Comparison of ENCODE assay signal across 16 mouse cellular contexts in genomic region chr19:6542367-6543034, GRCm38 (mm10). TPM values are rescaled to one million over a fixed set of nuclear protein-coding genes. Genes with fewer than 3 reads are reported as not detected.
A peak's percentile ranks its signal among the peaks of the same experiment; 100 is the strongest.
DNase-seq lines count a peak whose midpoint lies in the region.
"Had no signal": no experiment of that assay in that cellular context is flagged by ENCODE, and none has a peak within 500 bp of the region (broad histone marks: within the 10 kb centered on the region; RNA-seq: fewer than 3 reads in every experiment).

Slc22a12 (minus strand) TSS chr19:6543032.

- no peak within 1 kb of the TSS for H3K27ac ChIP-seq in embryonic facial prominence, embryonic 10.5 days (replicated peaks)
- H3K27ac ChIP-seq: heart, embryonic 15.5 days; liver, embryonic 13.5 days; stomach, embryonic 15.5 days had no signal

- WGBS in embryonic facial prominence, embryonic 10.5 days = 90% methylated on average over 16 of the region's 16 CpGs

- peak; percentile 89 for DNase-seq in heart, adult 11 months
- no peak for DNase-seq in heart, postnatal 25 days (ENCODE audit: low spot score)
- DNase-seq in layer of hippocampus, postnatal 10 days (ENCODE audit: low spot score in 2 of 2) = peak; percentile 29 to 41
- DNase-seq in layer of hippocampus, adult 9-11 months = no peak
- DNase-seq in adipocyte (ENCODE audit: low spot score) = peak; percentile 44
- peak; percentile 39 for DNase-seq in cerebellum, adult 9-10 months
- DNase-seq in ovary, postnatal 14 days (ENCODE audit: low spot score) = no peak
- no peak for DNase-seq in embryonic facial prominence, embryonic 10.5 days (ENCODE audit: low spot score)
- DNase-seq: adrenal gland, adult 2 months; liver, embryonic 13.5 days; thymus, postnatal 36 days had no signal

- H3K4me1 ChIP-seq in embryonic facial prominence, embryonic 10.5 days = peaks cover 5% of the 10 kb centered on the region
- H3K4me1 ChIP-seq: heart, embryonic 15.5 days; liver, embryonic 13.5 days; stomach, embryonic 15.5 days had no signal

- 0 out of 2 replicates have a peak, but pooled peaks cover 3% of the 10 kb centered on the region for H3K27me3 ChIP-seq in embryonic facial prominence, embryonic 10.5 days (replicated peaks; ENCODE audit: low read depth, poor library complexity, severe bottlenecking)
- H3K27me3 ChIP-seq: CH12.LX; stomach, embryonic 15.5 days had no signal

- H3K9me3 ChIP-seq in embryonic facial prominence, embryonic 10.5 days = no peaks in the 10 kb centered on the region
- H3K9me3 ChIP-seq: heart, embryonic 15.5 days; liver, embryonic 13.5 days; stomach, embryonic 15.5 days had no signal

- intact Hi-C loops in heart, postnatal 25 days (cut with DNase I) = no loop called here

- no peak within 1 kb of the TSS for H3K4me3 ChIP-seq in embryonic facial prominence, embryonic 10.5 days
- H3K4me3 ChIP-seq: heart, embryonic 15.5 days; liver, embryonic 13.5 days; stomach, embryonic 15.5 days had no signal

- H3K36me3 ChIP-seq in embryonic facial prominence, embryonic 10.5 days (replicated peaks) = no peaks in the 10 kb centered on the region
- H3K36me3 ChIP-seq: heart, embryonic 15.5 days; liver, embryonic 13.5 days; stomach, embryonic 15.5 days had no signal

RNA-seq across cellular contexts. Expression of gene Slc22a12, which starts in this region (rescaled TPM):
- total RNA-seq in heart, postnatal 25 days (2021) = not detected
- total RNA-seq in layer of hippocampus, postnatal 10 days (2021) = 1 to 10 TPM in 1 of 2 experiments, under 1 TPM in 1; 0.71 to 1.3 TPM
- not detected in 2 replicates for polyA plus RNA-seq in embryonic facial prominence, embryonic 10.5 days (2016; fragmentation: Nextera tagmentation; extraction: Ambion mirVana)
- polyA plus RNA-seq: heart, embryonic 15.5 days; intestine, embryonic 14.5 days; liver, embryonic 13.5 days; Patski; stomach, embryonic 15.5 days had no signal

Comparison
In these comparisons a context has a peak if more than half of its experiments do, and no peak if none do; other contexts are left out.
1. DNase-seq: peak in heart, adult 11 months (single experiment), layer of hippocampus, postnatal 10 days (2 of 2), adipocyte (single experiment) and cerebellum, adult 9-10 months (single experiment); none in heart, postnatal 25 days (single experiment), layer of hippocampus, adult 9-11 months (single experiment), ovary, postnatal 14 days (single experiment) and embryonic facial prominence, embryonic 10.5 days (single experiment).